Mouse (Mus musculus): Measurements from ENCODE around the gene Has1. TPM values are rescaled to one million over a fixed set of nuclear protein-coding genes. Genes with fewer than 3 reads are reported as not detected.

Has1 gene
- polyA plus RNA-seq, 1 experiment from 2014 or later: 1.4 TPM

DNA sequence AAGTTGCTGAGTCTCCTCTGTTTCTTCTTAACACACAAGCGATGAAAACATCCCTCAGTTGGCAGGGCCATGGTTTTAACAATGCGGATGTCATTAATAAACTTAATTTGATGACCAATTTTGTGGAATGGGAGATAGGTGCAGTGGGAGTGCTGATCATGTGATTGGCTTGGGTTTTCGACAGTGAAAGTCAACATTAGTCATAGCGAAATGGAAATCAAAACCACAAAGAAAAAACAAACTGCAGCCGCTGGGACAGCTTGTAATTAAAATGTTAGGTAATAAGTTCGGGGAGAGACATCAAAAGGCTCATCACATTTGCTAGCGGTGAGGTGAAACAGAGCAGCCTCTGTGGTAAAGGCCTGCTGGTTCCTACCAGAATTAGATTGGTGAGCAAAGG, 14.2 kb downstream of the Has1 start:
- H3K9me3 ChIP-seq (replicated peaks): no peaks in the 10 kb centered on the region
- 85% methylated on average over 7 of the region's 7 CpGs for WGBS
- peaks cover 34% of the 10 kb centered on the region for H3K4me1 ChIP-seq
- H3K27ac ChIP-seq (replicated peaks): no peak overlapping the region
- H3K9ac ChIP-seq (replicated peaks): no peak overlapping the region
- no peaks in the 10 kb centered on the region for H3K27me3 ChIP-seq (replicated peaks)
- no peak overlapping the region for H3K4me2 ChIP-seq
- no peak for ATAC-seq (ENCODE audit: low FRiP score)
- H3K36me3 ChIP-seq: peaks cover 15% of the 10 kb centered on the region
- H3K4me3 ChIP-seq (replicated peaks): no peak overlapping the region

DNA sequence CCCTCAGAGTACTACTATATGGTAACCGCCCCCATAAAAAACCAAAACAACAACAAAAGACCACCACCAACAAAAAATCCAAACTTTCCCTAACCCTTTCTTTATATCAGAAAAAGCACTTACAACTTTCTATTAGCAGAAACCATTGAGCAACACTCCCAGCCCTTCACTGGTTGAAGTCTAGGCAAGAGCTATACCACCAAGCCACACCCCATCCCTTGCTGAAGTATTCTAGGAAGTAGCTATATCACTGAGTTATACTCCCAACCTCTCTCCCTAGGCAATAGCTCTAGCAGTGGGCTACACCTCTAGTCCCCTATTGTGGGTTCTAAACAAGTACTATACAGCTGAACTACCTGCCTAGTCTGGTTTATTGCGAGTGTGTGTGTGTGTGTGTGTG, 15.7 kb downstream of the Has1 start:
- ATAC-seq (ENCODE audit: low FRiP score): no peak
- Histone ChIP-seq H3K9me3 (replicated peaks) (no peaks in the 10 kb centered on the region), H3K27ac (replicated peaks) (peak overlapping the region; percentile 88; the same call in 1 of the 2 replicates), H3K4me2 (peak overlapping the region; percentile 76), H3K9ac (replicated peaks) (no peak overlapping the region), H3K4me1 (peaks cover 47% of the 10 kb centered on the region), H3K4me3 (replicated peaks) (no peak overlapping the region), H3K27me3 (replicated peaks) (no peaks in the 10 kb centered on the region), H3K36me3 (peaks cover 16% of the 10 kb centered on the region)
- 97% methylated on average over 2 of the region's 2 CpGs for WGBS

DNA sequence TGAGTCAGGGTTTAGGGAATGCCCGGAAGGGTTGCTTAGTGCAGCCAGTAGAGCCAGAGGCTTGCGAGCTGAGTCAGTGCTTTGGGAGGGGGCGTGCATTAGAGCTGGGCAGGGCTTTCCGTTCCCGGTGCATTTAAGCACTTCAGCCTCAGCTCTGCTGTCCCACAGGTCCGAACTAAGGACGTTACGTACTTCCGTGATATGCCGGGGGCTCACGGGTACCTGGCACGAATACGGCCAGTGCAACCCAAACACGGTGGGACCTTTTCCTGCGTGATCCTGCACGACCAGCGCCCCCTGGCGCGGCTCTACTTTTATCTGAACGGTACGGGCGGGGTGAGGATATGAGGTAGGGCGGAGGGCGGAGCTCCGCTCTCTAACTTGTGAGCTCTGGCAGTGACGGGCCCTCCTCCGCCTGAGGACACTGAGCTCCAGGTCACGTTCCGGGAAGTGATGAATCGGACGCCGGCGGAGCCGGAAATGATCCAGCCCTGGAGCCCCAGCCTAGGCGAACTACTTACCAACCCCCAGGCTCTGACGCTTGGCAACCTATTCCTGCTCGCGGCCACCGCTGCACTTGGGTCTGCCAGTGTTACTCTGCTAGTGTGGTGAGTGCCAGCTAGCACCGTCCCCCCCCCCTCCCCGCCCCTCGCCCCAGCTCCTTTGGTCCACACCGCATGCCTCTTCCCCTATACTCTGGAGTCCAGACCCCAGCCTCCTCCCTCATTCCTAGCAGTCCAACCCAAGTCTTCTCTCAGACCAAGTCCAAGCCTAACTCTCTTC, 16.9 kb downstream of the Has1 start:
- Histone ChIP-seq H3K4me3 (replicated peaks) (peak overlapping the region; percentile 45), H3K36me3 (peaks cover 19% of the 10 kb centered on the region), H3K9me3 (replicated peaks) (no peaks in the 10 kb centered on the region), H3K27me3 (replicated peaks) (no peaks in the 10 kb centered on the region), H3K27ac (replicated peaks) (peak overlapping the region; percentile 88), H3K9ac (replicated peaks) (peak overlapping the region; percentile 63), H3K4me1 (peaks cover 58% of the 10 kb centered on the region), H3K4me2 (peak overlapping the region; percentile 76)
- ATAC-seq (ENCODE audit: low FRiP score): peak; percentile 97
- under 1% methylated on average over 43 of the region's 43 CpGs for WGBS

DNA sequence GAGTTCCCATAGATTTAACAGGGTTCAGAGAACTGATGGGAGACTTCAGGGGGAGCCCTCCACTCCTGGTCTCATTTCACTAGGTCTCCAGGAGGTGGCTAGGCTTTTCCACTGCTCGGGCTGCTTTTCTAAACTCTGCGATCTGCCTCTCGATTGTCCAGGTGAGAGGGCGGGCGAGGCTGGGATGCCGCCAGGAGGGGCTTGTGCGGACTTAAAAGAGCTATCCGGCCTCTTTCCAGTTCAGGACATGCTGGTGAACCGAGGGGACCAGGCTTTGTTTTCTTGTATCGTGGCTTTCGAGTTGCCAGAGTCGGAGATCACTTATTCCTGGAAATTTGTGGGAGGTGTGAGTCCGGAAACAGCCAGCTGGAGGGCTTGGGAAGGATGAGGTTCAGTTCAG, 17.6 kb downstream of the Has1 start:
- Histone ChIP-seq H3K27me3 (replicated peaks) (no peaks in the 10 kb centered on the region), H3K9me3 (replicated peaks) (no peaks in the 10 kb centered on the region), H3K4me1 (peaks cover 63% of the 10 kb centered on the region), H3K27ac (replicated peaks) (peak overlapping the region; percentile 88), H3K9ac (replicated peaks) (peak overlapping the region; percentile 63), H3K4me3 (replicated peaks) (peak overlapping the region; percentile 45), H3K36me3 (peaks cover 19% of the 10 kb centered on the region), H3K4me2 (peak overlapping the region; percentile 76)
- 9% methylated on average over 13 of the region's 13 CpGs for WGBS
- peak; percentile 1; the same call in 1 of the 2 replicates for ATAC-seq (ENCODE audit: low FRiP score)

DNA sequence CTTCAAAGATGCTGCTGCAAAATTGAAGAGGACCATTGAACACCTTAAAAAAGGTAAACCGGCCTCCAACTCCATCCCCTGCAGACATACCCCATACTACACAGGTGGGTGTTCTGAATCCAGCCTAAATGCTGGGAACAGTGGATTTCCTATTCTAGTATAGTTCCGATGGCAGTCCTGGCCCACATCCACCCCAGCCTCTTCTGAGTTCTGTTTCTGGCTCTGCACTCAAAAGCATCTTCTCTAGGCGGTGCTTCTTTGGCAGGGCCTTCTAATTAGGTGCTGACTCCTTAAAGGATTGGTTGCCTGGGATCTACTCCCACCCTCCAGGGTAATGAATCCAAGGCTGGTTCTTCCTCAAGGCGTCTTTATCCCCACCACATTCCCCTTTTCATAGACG, 18.9 kb downstream of the Has1 start:
- Histone ChIP-seq H3K27me3 (replicated peaks) (no peaks in the 10 kb centered on the region), H3K4me2 (no peak overlapping the region), H3K4me1 (peaks cover 76% of the 10 kb centered on the region), H3K36me3 (peaks cover 19% of the 10 kb centered on the region), H3K4me3 (replicated peaks) (no peak overlapping the region), H3K27ac (replicated peaks) (peak overlapping the region; percentile 43), H3K9ac (replicated peaks) (no peak overlapping the region), H3K9me3 (replicated peaks) (no peaks in the 10 kb centered on the region)
- WGBS: 77% methylated on average over 5 of the region's 5 CpGs
- no peak for ATAC-seq (ENCODE audit: low FRiP score)

DNA sequence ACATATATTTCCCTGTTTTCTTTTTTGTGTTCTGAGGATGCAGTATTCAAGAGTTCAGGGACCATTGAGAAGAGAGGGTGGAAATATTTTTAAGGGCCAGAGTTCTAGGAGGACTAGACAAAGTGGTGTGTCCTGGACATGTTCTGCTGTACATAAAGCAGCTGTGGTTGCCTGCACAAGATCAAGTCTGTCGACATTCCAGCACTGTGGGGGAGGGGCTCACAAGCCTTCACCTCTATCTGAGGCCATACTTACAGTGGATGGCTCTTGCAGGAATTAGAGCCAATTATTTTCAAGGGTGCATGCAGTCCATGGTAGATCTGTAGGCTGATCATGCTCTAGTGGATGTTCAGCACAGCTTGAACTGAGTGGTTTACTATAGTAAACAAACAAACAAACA, 20.1 kb downstream of the Has1 start:
- Histone ChIP-seq H3K9ac (replicated peaks) (no peak overlapping the region), H3K9me3 (replicated peaks) (no peaks in the 10 kb centered on the region), H3K4me1 (peaks cover 89% of the 10 kb centered on the region), H3K4me2 (no peak overlapping the region), H3K4me3 (replicated peaks) (no peak overlapping the region), H3K27me3 (replicated peaks) (no peaks in the 10 kb centered on the region), H3K36me3 (peaks cover 12% of the 10 kb centered on the region), H3K27ac (replicated peaks) (no peak overlapping the region)
- WGBS: 14% methylated on average over 1 of the region's 1 CpGs
- no peak for ATAC-seq (ENCODE audit: low FRiP score)

DNA sequence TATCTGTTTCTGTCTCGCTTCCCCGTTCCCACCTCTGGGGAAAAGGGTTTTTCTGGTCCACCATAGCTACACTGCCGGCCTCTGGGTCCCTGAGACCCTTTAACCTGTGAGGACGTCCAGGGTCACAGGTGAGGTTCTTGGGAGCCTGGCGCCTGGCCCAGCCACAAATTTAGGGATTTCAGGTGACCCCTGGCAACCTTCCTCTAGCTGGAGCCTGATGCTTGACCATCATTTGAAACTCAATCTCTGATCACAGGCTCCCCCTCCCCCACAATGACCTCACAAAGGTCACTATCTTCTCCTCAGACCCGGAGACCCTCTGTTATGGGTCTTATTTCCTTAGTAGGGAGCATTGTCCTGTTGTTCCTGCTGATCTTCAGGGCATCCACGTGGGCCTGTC, 24.3 kb downstream of the Has1 start:
- Histone ChIP-seq H3K4me1 (peaks cover 62% of the 10 kb centered on the region), H3K36me3 (peaks cover 3% of the 10 kb centered on the region), H3K9me3 (replicated peaks) (no peaks in the 10 kb centered on the region), H3K27me3 (replicated peaks) (no peaks in the 10 kb centered on the region), H3K4me3 (replicated peaks) (peak overlapping the region; percentile 82), H3K4me2 (peak overlapping the region; percentile 89), H3K9ac (replicated peaks) (0 out of 2 replicates have a peak overlapping the region, but pooled peaks have one; percentile 95), H3K27ac (replicated peaks) (no peak overlapping the region)
- no peak for ATAC-seq (ENCODE audit: low FRiP score)
- 74% methylated on average over 7 of the region's 7 CpGs for WGBS

DNA sequence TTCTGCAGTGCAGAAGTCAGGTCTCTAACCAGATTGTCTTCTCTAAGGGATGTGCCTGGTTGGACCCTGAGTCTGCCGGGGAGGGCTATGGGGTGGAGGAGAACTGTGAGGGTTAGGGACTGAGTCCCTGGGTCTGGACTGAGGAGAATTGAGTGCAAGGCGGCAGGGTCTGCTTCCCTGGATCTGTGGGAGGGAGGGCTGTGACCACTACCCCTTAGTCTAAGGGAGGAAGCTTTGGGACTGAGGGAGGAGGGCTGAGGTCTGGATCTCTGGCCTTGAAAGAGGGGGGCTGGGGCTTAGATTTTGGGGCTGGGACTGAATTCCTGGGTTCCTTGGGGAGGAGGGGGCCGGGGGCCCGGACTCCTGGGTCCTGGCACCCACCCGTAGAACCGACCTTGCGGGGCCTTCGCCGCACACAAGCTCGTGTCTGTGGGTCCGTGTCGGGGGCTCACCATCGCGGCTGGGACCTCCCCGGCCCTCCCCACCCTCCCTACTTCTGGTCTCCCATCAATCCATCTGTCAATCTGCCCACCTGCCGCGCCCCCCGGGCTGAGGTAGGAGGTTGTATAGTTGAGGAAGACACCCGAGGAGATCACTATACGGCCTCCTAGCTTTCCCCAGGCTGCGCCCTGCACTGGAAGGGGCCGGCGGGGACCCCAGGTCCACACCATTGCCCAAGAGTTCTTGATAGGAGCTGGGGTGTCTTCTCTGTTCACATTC, 25.0 kb downstream of the Has1 start:
- peaks cover 60% of the 10 kb centered on the region for H3K4me1 ChIP-seq
- peaks cover 3% of the 10 kb centered on the region; the same call in 1 of the 2 replicates for H3K36me3 ChIP-seq
- no peaks in the 10 kb centered on the region for H3K9me3 ChIP-seq (replicated peaks)
- H3K27ac ChIP-seq (replicated peaks): peak overlapping the region; percentile 100
- 47% methylated on average over 23 of the region's 23 CpGs for WGBS
- H3K27me3 ChIP-seq (replicated peaks): no peaks in the 10 kb centered on the region
- H3K9ac ChIP-seq (replicated peaks): peak overlapping the region; percentile 95
- peak overlapping the region; percentile 82 for H3K4me3 ChIP-seq (replicated peaks)
- peak overlapping the region; percentile 89 for H3K4me2 ChIP-seq
- no peak for ATAC-seq (ENCODE audit: low FRiP score)

DNA sequence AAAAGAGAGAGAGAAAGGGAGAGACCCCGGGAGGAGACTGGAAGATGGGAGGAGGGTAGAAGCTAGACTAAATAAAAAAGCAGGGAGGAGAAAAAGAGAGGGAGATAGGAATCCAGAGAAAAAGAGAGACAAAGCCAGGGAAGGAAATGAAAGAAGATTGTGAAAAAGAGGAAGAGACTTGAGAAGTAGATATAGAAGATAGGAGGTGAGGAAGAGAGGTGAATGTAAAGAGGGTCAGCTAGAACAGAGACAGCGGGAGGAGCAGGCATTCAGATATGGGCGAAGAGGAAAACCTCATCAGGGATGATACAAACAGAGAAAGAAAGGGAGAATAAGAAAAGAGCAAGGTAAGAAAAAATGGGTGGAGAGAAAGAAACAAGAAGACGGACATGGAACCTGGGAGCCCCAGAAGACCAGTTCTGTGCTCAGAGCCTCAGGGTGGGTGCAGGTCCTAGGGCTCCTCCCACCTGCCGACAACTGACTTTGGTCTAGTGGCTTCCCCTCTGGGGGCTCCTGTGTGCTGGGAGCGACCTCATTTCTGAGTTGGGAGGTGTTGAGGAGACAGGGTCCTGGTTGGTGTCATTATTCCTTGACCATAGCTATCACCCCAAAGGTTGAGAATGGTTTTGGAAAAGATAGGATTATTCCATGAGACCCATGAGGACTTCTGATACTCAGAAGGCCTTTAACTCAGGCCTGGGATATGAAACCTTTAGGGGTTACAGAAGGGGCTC, 25.8 kb downstream of the Has1 start:
- Histone ChIP-seq H3K4me1 (peaks cover 53% of the 10 kb centered on the region), H3K27me3 (replicated peaks) (no peaks in the 10 kb centered on the region), H3K4me2 (peak overlapping the region; percentile 89)

DNA sequence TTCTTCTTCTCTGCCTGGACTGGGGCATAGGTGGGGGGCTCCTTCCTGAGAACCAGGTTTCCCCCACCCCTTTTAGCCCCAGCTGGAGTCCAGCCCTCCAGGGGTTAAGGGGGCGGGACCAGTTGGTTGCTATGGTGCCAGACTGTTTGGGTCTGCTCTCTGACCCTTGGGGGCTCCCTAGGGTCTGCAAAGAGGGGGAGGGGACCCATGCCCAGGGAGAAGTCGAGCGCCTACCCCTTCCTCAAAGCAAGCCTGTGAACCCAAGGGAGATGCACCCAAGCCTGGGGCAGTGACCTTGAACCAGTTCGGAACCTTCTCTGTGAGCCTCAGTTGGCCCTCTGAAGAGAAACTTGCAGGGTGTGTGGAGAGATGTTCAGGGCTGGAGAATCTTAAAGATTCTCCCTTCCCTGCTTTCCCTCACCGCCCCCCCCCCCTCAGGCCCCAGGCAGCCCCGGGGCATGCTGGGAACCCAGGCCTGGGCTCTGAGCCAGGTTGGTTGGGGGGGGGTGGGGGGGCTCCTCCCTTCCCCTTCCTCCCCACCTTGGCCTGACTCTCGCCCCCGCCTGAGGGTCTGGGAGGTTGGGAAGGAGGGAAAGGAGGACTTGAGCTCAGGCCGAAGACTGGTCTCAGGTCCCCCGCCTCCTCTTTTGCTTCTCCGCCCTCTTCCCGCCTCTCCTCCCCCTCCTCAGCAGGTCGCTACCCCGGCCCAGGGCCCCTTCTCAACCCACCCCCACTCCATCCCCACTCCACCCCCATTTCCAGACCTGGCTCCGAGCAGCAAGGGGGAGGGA, 26.6 kb downstream of the Has1 start:
- Histone ChIP-seq H3K9ac (replicated peaks) (peak overlapping the region; percentile 95), H3K27me3 (replicated peaks) (no peaks in the 10 kb centered on the region), H3K4me2 (peak overlapping the region; percentile 89), H3K36me3 (no peaks in the 10 kb centered on the region; the same call in 1 of the 2 replicates), H3K27ac (replicated peaks) (peak overlapping the region; percentile 100), H3K9me3 (replicated peaks) (no peaks in the 10 kb centered on the region), H3K4me3 (replicated peaks) (peak overlapping the region; percentile 82), H3K4me1 (peaks cover 44% of the 10 kb centered on the region)
- peak; percentile 28 for ATAC-seq (ENCODE audit: low FRiP score)
- 0% methylated on average over 12 of the region's 15 CpGs for WGBS

More for the DNA sequence above, 25.8 kb downstream of the Has1 start:
- 5% methylated on average over 6 of the region's 6 CpGs for WGBS
- H3K27ac ChIP-seq (replicated peaks): peak overlapping the region; percentile 100
- H3K4me3 ChIP-seq (replicated peaks): peak overlapping the region; percentile 82
- peaks cover 3% of the 10 kb centered on the region; the same call in 1 of the 2 replicates for H3K36me3 ChIP-seq
- ATAC-seq (ENCODE audit: low FRiP score): no peak
- peak overlapping the region; percentile 95 for H3K9ac ChIP-seq (replicated peaks)
- H3K9me3 ChIP-seq (replicated peaks): no peaks in the 10 kb centered on the region

All from neural tube, embryonic 15.5 days (tissue).